Mouse (Mus musculus) heart, postnatal 4 days (tissue): ENCODE measurements around the gene Srm. TPM values are rescaled to one million over a fixed set of nuclear protein-coding genes. Genes with fewer than 3 reads are reported as not detected.

Experiments used
- DNase-seq: peaks from one replicate; pipeline ENCODE4 v3.0.0; 2021
- total RNA-seq, 2 experiments: library from RNA; stranded (reverse); gene quantifications; 2 replicates each; pipeline ENCODE4 v1.2.3; 2021

The Srm gene
- total RNA-seq, 2 experiments from 2014 or later = 33.0 to 34.7 TPM

DNA sequence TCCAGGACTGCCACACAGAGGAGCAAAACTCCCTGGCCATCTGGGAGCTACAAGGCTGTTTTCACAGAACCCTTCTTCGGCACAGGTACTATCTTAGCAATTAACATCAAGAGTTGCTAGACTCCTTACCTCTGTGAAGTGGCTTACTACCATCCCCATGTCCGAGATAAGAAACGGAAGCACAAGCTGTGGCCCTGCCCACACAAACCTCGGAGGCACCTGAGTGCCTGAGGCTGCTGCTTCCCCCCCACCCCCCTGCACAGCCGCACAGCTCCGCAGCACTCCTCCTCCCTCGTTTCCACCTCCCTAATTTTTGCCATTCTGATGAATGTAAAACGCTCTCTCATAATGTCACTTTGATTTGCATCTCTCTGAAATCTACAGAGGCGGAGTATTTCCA is 47.0 kb downstream of the Srm start:
- DNase-seq = no peak

DNA sequence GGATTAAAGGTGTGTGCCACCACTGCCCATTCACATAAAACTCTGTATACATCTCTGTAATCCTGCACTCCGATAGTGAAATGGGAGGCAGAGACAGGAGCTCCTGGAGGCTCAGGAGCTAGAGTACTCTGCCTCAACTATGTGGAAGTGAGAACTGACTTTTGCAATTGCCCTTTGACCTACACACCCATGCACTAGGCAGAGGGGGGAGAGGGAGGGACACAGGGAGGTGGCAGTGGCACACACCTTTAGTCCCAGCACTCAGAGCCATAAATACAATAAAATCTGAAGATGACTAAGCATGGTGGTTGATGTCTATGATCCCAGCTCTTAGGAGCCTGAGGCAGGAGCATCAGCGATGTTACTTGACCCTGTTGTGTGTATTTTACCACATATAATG is 48.2 kb downstream of the Srm start:
- DNase-seq = no peak

DNA sequence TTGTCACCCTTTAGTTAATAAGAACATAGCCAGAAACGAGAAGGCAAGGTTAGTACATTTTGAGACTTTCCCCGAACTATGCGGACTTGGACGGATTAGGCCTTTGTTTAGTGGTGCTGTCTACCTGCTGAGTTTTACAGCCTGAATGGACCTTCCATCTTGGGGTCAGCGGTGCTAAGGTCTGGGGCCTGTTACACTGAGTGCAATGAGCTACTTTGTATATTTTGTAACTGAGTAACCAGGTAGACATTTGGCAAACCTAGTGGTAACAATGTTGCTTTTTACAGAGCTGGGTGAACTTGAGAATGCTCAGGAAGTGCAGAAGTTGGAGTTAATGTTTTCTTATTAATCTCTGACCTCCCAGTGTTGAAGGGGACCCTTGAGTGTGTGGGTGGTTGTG is 49.8 kb downstream of the Srm start:
- no peak for DNase-seq

DNA sequence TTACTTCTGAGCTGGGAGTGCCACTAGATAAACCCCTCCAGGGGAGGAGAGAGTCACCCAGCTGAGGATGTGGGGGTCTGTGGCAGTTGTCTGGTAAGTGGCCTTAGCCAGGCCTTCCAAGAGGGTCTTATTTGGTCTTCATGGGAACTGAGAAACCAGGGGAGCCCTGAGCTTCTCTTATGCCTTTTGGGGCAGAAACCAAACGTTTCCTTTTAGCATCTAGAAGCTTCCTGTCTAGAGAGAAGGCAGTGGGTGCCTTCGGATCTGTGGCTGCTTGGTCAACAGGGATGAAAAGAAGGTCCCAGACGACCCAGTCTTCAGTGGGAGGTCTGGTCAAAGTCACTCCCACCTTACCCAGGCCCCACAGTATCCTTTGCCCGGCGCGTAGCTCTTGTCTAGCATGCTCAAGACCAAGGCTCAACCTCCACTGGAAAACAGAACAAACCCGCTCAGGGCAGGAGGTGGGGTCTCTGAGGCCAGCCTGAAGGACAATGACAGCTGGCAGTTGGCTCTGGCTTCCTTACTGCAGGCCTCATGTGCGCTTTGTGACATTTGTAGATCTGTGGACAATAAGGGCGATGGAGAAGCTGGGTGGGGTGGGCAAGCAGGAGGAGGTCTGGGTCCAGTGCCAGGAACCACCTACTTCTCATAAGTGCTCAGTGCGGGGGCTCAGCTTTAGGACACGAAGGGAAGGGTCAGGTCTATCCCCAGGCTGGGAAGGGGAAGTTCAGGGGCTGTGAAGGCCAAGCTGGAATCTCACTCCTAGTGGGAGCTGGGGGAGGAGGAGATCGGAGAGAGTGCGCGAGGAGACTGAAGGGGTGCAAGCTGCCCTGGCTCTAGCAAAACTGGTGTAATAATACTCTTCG is 52.2 kb downstream of the Srm start, which contains the start of gene Gm572:
Gm572 (plus strand) TSS at position 27 of the 866 bp plus-strand sequence.
- no peak for DNase-seq

DNA sequence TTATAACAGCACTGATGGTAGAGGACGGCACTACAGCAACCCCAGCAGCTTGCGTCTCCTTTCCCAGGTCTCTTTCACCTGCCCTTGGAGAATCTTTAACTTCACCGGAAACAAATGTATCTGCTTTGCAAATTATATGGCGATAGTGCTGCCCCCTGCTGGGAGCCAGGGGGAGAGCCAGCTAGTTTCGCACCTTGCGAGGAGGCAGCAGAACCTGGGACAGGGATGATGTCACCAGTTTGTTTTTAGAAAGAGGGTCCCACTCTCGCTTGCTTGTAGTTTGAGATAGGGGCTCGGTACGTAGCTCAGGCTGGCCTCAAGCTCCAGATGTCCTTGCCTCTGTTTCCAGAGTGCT is 52.8 kb downstream of the Srm start:
- peak; percentile 77 for DNase-seq

Other genes starting within 250 kb of the Srm start
- 10 to 100 TPM; 19.5 to 21.5 TPM for gene Ubiad1, start 146.7 kb upstream of the Srm start, total RNA-seq
- 10 to 100 TPM; 58.2 to 62.7 TPM for gene Mtor, start 142.9 kb upstream of the Srm start, total RNA-seq
- gene Angptl7, start 91.0 kb upstream of the Srm start, total RNA-seq = 1 to 10 TPM; 3.9 to 5.6 TPM
- 10 to 100 TPM; 62.4 to 66.2 TPM for gene Exosc10, start 33.1 kb upstream of the Srm start, total RNA-seq
- under 1 TPM in 1 of 2 experiments, not detected in 1; 0.25 TPM for gene Masp2, start 11.1 kb downstream of the Srm start, total RNA-seq
- gene Tardbp, start 35.5 kb downstream of the Srm start, total RNA-seq = 100 to 1,000 TPM; 198 to 204 TPM
- 1 to 10 TPM; 4.1 to 4.9 TPM for gene Gm572, start 51.8 kb downstream of the Srm start, total RNA-seq
- 10 to 100 TPM; 79.5 to 82.9 TPM for gene Casz1, start 212.9 kb downstream of the Srm start, total RNA-seq